Mouse (Mus musculus) small intestine, adult 2 months (tissue): ENCODE results near the gene Atp13a1. TPM values are rescaled to one million over a fixed set of nuclear protein-coding genes. Genes with fewer than 3 reads are reported as not detected.

Experiments used
- H3K27ac ChIP-seq: fragments of 200-500 bp; 2 replicates; pipeline ENCODE4 v1.5.1; 2012; ENCODE audit warnings: low read depth, low read length, control low read depth, inconsistent platforms; ENCODE audit not compliant: insufficient read depth
- H3K27me3 ChIP-seq: fragments of 200-500 bp; 2 replicates; pipeline ENCODE4 v1.6.1; 2012; ENCODE audit warnings: mild to moderate bottlenecking, moderate library complexity, low read length, inconsistent platforms; ENCODE audit not compliant: control insufficient read depth, insufficient read depth
- H3K36me3 ChIP-seq: fragments of 200-500 bp; 2 replicates; pipeline ENCODE4 v1.6.1; 2012; ENCODE audit warnings: mild to moderate bottlenecking, low read length, control low read depth, inconsistent platforms; ENCODE audit not compliant: control insufficient read depth, insufficient read depth
- H3K4me1 ChIP-seq: fragments of 200-500 bp; 2 replicates; pipeline ENCODE4 v1.6.1; 2012; ENCODE audit warnings: low read length, inconsistent platforms, mixed read lengths; ENCODE audit not compliant: control insufficient read depth, insufficient read depth, insufficient read length
- H3K4me3 ChIP-seq: fragments of 200-500 bp; 2 replicates; pipeline ENCODE4 v1.5.1; 2012; ENCODE audit warnings: low read depth, mild to moderate bottlenecking, control low read depth, inconsistent platforms, low read length, moderate library complexity
- CTCF ChIP-seq: fragments of 200-500 bp; IDR thresholded peaks from 2 replicates; pipeline ENCODE4 v1.5.1; 2012; ENCODE audit warnings: low read depth, mild to moderate bottlenecking, control low read depth, inconsistent platforms, low read length, moderate library complexity, mixed read lengths; ENCODE audit not compliant: insufficient replicate concordance, insufficient read length; ENCODE audit errors: extremely low read depth
- POLR2A ChIP-seq: fragments of 200-500 bp; IDR thresholded peaks from 2 replicates; pipeline ENCODE4 v1.6.1; 2012; ENCODE audit warnings: low read depth, mild to moderate bottlenecking, control low read depth, inconsistent platforms, low read length, moderate library complexity
- WGBS: fragments of 180-500 bp; shearing (Covaris S2); methylation state at CpG from one replicate; pipeline ENCODE4 v1.1.7; 2018; 5-methylcytosine and 5-hydroxymethylcytosine counted together
- polyA plus RNA-seq: library from polyadenylated mRNA; depleted of rRNA; stranded (reverse); fragments of >200 nt; gene quantifications from 2 replicates; pipeline ENCODE4 v1.2.3, GENCODE M21; 2012

Gene Atp13a1
- polyA plus RNA-seq, 1 experiment, result 102 TPM

DNA sequence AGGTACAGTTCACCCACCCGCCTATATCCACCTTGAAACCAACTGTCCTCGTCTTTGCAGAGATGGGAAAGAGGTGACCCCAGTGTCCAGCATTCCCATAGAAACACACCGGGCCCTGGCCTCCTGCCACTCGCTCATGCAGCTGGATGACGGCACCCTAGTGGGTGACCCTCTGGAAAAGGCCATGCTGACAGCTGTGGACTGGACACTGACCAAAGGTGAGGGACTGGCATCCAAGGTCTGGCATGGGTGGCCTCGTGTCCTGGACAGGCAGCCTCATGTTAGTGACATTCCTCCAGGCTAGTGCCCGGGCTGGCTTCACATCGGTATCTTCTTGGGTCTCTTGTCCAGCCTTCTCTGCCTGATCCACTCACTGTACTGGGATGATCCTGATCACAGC lies 8.3 kb downstream of the Atp13a1 start:
- Histone ChIP-seq H3K27me3 (no peaks in the 10 kb centered on the region), H3K36me3 (peaks cover 92% of the 10 kb centered on the region), H3K4me3 (no peak overlapping the region), H3K27ac (no peak overlapping the region), H3K4me1 (no peaks in the 10 kb centered on the region)
- TF ChIP-seq CTCF (no peak), POLR2A (no peak)
- WGBS, result 92% methylated on average over 8 of the region's 8 CpGs

DNA sequence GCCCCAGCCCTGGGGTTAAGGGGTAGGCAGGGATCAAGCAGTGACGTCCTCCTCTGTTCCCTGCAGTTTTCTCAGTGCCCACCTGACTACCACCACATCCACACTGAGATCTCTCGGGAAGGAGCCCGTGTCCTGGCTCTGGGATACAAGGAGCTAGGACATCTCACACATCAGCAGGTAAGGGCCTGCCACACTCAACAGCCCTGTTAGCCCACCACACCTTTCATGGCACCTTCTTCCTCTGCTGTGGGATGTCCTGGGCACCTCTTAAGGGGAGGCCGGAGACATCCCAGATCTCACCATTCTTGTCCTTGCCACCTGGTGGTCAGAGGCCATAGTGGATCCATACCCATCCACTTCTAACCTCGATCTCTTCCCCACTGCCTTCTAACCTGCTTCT lies 9.0 kb downstream of the Atp13a1 start:
- no peaks in the 10 kb centered on the region for H3K4me1 ChIP-seq
- H3K4me3 ChIP-seq, result no peak overlapping the region
- 93% methylated on average over 5 of the region's 5 CpGs for WGBS
- TF ChIP-seq POLR2A (no peak), CTCF (no peak)
- no peaks in the 10 kb centered on the region for H3K27me3 ChIP-seq
- H3K36me3 ChIP-seq, result peaks cover 92% of the 10 kb centered on the region
- no peak overlapping the region for H3K27ac ChIP-seq

DNA sequence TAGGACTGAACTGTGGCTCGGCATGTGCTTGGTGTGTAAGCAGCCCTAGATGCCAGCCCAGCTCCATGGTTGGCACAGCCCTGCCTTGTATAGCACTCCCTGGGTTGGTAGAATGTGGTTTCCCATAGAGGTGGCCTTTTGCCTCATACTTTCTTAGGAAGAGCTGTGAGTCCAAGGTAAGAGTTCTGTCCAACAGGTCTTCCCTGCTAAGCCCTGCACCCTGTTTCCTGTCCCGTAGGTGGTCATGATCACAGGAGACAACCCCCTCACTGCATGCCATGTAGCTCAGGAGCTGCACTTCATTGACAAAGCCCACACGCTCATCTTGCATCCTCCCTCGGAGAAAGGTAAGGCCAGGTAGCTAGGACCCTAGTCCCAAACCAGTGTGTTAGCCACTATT lies 10.8 kb downstream of the Atp13a1 start:
- H3K27ac ChIP-seq, result no peak overlapping the region
- H3K4me1 ChIP-seq, result no peaks in the 10 kb centered on the region
- H3K4me3 ChIP-seq, result no peak overlapping the region
- WGBS, result 91% methylated on average over 4 of the region's 4 CpGs
- TF ChIP-seq POLR2A (no peak), CTCF (no peak)
- no peaks in the 10 kb centered on the region for H3K27me3 ChIP-seq
- peaks cover 95% of the 10 kb centered on the region for H3K36me3 ChIP-seq

DNA sequence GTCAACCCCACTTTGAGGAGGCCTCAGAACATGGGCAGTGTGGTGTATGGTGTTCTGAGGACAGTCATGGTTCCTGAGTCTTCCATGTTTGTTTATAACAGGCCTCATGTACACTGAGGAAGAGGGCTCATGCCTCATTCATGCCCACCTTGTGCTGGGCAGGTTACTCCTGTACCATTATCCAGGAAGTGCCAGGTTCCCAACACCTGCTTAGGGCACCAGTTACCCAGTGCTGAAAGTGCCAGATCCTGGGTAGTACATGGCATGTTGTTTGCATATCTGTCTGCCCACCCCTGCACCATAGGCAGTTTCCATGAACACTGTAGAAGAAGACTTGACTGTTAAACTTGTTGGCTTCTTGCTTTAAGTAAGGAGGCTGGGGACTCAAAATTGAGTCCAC lies 11.3 kb downstream of the Atp13a1 start:
- TF ChIP-seq CTCF (no peak), POLR2A (no peak)
- no peak overlapping the region for H3K27ac ChIP-seq
- H3K27me3 ChIP-seq, result no peaks in the 10 kb centered on the region
- H3K4me1 ChIP-seq, result no peaks in the 10 kb centered on the region
- peaks cover 95% of the 10 kb centered on the region for H3K36me3 ChIP-seq
- no peak overlapping the region for H3K4me3 ChIP-seq

DNA sequence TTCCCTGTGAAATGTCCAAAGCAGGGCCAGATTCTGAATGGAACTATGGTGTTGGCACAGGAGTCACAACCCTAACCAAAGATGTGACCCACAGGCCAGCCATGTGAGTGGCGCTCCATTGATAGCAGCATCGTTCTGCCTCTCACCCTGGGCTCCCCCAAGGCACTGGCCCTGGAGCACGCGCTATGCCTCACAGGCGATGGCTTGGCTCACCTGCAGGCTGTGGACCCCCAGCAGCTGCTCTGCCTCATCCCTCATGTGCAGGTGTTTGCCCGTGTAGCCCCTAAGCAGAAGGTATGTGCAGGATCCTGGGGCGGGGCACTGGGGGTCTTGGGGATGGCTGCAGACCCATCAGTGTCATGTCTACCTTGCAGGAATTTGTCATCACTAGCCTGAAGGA lies 12.4 kb downstream of the Atp13a1 start:
- WGBS, result 91% methylated on average over 7 of the region's 7 CpGs
- Histone ChIP-seq H3K4me3 (no peak overlapping the region), H3K4me1 (peaks cover 2% of the 10 kb centered on the region; the same call in 1 of the 2 replicates), H3K36me3 (peaks cover 90% of the 10 kb centered on the region), H3K27me3 (no peaks in the 10 kb centered on the region), H3K27ac (no peak overlapping the region)
- TF ChIP-seq POLR2A, result no peak
- no peak for TF ChIP-seq CTCF

DNA sequence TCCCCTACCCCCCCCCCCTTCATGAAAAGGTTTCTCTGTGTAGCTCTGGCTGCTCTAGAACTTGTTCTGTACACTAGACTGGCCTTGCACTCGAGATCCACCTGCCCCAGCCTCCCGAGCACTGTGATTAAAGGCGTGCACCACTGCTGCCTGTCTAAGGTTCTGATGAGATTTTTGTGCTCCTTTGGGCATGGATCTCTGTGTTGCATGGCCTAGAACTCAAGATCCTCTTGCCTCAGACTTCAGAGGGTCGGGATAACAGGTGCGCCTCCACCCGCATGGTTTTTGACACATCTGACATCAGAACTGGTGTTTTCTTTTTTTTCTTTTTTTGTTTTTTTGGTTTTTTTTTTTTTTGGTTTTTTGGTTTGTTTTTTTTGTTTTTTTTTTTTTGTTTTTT lies 13.6 kb downstream of the Atp13a1 start:
- Histone ChIP-seq H3K4me1 (peaks cover 5% of the 10 kb centered on the region; the same call in 1 of the 2 replicates), H3K27me3 (no peaks in the 10 kb centered on the region), H3K36me3 (peaks cover 78% of the 10 kb centered on the region), H3K27ac (no peak overlapping the region), H3K4me3 (no peak overlapping the region)
- TF ChIP-seq POLR2A (no peak), CTCF (no peak)
- 89% methylated on average over 6 of the region's 6 CpGs for WGBS

DNA sequence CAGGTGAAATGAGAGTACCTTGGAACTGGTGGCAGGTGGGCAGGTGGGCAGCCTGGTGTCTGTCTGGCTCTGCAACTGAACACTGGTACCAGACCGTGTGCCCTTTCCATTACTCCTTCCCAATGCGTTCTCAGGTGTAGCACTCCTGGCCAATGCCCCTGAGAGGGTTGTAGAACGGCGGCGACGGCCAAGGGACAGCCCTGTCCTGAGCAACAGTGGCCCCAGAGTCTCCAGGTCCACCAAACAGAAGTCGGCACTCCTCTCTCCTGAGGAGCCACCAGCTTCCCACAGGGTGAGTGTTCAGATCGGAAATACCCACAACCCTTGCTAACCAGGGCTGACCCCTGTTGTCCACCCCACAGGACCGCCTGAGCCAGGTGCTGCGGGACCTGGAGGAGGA lies 14.1 kb downstream of the Atp13a1 start:
- Histone ChIP-seq H3K27me3 (no peaks in the 10 kb centered on the region), H3K4me3 (no peak overlapping the region), H3K4me1 (peaks cover 5% of the 10 kb centered on the region; the same call in 1 of the 2 replicates), H3K36me3 (peaks cover 73% of the 10 kb centered on the region), H3K27ac (no peak overlapping the region)
- WGBS, result 96% methylated on average over 10 of the region's 10 CpGs
- TF ChIP-seq CTCF (no peak), POLR2A (no peak)

DNA sequence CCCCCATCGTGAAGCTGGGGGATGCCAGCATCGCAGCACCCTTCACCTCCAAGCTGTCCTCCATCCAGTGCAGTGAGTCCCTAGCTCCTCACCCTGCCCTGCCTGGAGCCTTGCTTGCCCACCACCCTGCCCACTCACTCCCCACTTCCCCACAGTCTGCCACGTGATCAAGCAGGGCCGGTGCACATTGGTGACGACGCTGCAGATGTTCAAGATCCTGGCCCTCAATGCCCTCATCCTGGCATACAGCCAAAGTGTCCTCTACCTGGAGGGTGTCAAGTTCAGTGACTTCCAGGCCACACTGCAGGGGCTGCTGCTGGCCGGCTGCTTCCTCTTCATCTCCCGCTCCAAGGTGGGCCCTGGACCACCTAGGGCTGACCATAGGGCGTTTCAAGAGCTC lies 14.5 kb downstream of the Atp13a1 start:
- H3K4me3 ChIP-seq, result no peak overlapping the region
- peaks cover 5% of the 10 kb centered on the region; the same call in 1 of the 2 replicates for H3K4me1 ChIP-seq
- TF ChIP-seq CTCF, result no peak
- no peak for TF ChIP-seq POLR2A
- H3K27ac ChIP-seq, result no peak overlapping the region
- H3K27me3 ChIP-seq, result no peaks in the 10 kb centered on the region
- 85% methylated on average over 9 of the region's 9 CpGs for WGBS
- H3K36me3 ChIP-seq, result peaks cover 69% of the 10 kb centered on the region
